Comparison of ENCODE assay signal across 12 mouse cellular contexts in the genomic region with DNA sequence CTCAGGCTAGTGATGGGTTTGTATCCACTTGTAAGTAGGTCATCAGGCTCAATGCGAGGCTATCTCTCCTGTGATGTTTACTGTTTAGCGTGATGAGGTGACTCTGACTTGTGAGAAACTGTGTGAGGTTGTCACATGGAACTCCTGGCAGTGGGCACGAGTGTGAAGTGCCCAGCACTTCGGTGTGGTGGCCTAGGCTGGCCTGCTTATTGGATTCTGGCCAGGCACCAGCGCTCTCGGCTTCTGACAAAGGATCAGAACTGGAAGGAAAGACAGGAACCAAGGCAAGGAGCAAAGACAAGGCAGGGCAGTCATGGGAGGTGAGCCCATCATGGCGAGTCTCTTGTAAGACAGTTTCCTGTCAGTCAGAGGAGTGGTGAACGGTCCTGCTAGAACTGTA. TPM values are rescaled to one million over a fixed set of nuclear protein-coding genes. Genes with fewer than 3 reads are reported as not detected.
DNase-seq lines count a peak whose midpoint lies in the region; ATAC-seq lines count a peak whose summit lies in the region.
"Had no signal": no experiment of that assay in that cellular context is flagged by ENCODE, and none has a peak within 500 bp of the region (broad histone marks: within the 10 kb centered on the region; RNA-seq: fewer than 3 reads in every experiment).

No protein-coding gene starts in this region.

- 63% methylated on average over 8 of the region's 8 CpGs for WGBS in forebrain, embryonic 14.5 days
- 82% methylated on average over 8 of the region's 8 CpGs for WGBS in forebrain, embryonic 12.5 days
- 43% methylated on average over 8 of the region's 8 CpGs for WGBS in forebrain, embryonic 16.5 days

- no peak overlapping the region for H3K9ac ChIP-seq in forebrain, embryonic 14.5 days (ENCODE audit: low read length)
- no peak overlapping the region for H3K9ac ChIP-seq in forebrain, embryonic 12.5 days
- no peak overlapping the region for H3K9ac ChIP-seq in forebrain, embryonic 16.5 days (replicated peaks; ENCODE audit: low read depth, low read length)
- H3K9ac ChIP-seq: liver, embryonic 15.5 days; midbrain, embryonic 15.5 days had no signal

- H3K4me3 ChIP-seq in forebrain, embryonic 14.5 days (ENCODE audit: low read depth, low read length), result no peak overlapping the region
- no peak overlapping the region for H3K4me3 ChIP-seq in forebrain, embryonic 12.5 days (replicated peaks)
- no peak overlapping the region for H3K4me3 ChIP-seq in forebrain, embryonic 16.5 days (replicated peaks; ENCODE audit: low read length)
- H3K4me3 ChIP-seq: gastrocnemius, adult 2 months; liver, embryonic 15.5 days; midbrain, embryonic 15.5 days had no signal

- no peak overlapping the region for H3K4me2 ChIP-seq in forebrain, embryonic 14.5 days (ENCODE audit: low read length)
- H3K4me2 ChIP-seq in forebrain, embryonic 12.5 days, result no peak overlapping the region
- H3K4me2 ChIP-seq in forebrain, embryonic 16.5 days (ENCODE audit: low read length), result no peak overlapping the region
- H3K4me2 ChIP-seq: liver, embryonic 15.5 days; midbrain, embryonic 15.5 days had no signal

- H3K9me3 ChIP-seq in forebrain, embryonic 14.5 days (replicated peaks; ENCODE audit: control insufficient read depth, low read length), result no peaks in the 10 kb centered on the region
- no peaks in the 10 kb centered on the region for H3K9me3 ChIP-seq in forebrain, embryonic 12.5 days
- no peaks in the 10 kb centered on the region for H3K9me3 ChIP-seq in forebrain, embryonic 16.5 days (ENCODE audit: control insufficient read depth, low read length)
- H3K9me3 ChIP-seq: liver, embryonic 15.5 days; midbrain, embryonic 15.5 days had no signal

- H3K4me1 ChIP-seq in forebrain, embryonic 14.5 days (ENCODE audit: control insufficient read depth, insufficient read depth, low read length), result peaks cover 14% of the 10 kb centered on the region; the same call in 1 of the 2 replicates
- H3K4me1 ChIP-seq in forebrain, embryonic 12.5 days, result peaks cover 12% of the 10 kb centered on the region
- peaks cover 16% of the 10 kb centered on the region for H3K4me1 ChIP-seq in forebrain, embryonic 16.5 days (replicated peaks; ENCODE audit: control insufficient read depth, insufficient read depth, low read length)
- H3K4me1 ChIP-seq: liver, embryonic 15.5 days had no signal

- H3K36me3 ChIP-seq in forebrain, embryonic 14.5 days (ENCODE audit: control insufficient read depth, insufficient read depth, low read length), result no peaks in the 10 kb centered on the region; the same call in 1 of the 2 replicates
- no peaks in the 10 kb centered on the region for H3K36me3 ChIP-seq in forebrain, embryonic 12.5 days (replicated peaks)
- peaks cover 8% of the 10 kb centered on the region for H3K36me3 ChIP-seq in forebrain, embryonic 16.5 days (ENCODE audit: control insufficient read depth, insufficient read depth)
- H3K36me3 ChIP-seq: liver, embryonic 15.5 days had no signal

- H3K27me3 ChIP-seq in forebrain, embryonic 14.5 days (replicated peaks; ENCODE audit: control insufficient read depth, insufficient read depth, low read length), result no peaks in the 10 kb centered on the region
- H3K27me3 ChIP-seq in forebrain, embryonic 12.5 days, result no peaks in the 10 kb centered on the region; the same call in 1 of the 2 replicates
- H3K27me3 ChIP-seq in forebrain, embryonic 16.5 days (replicated peaks; ENCODE audit: control insufficient read depth, insufficient read depth, low read length), result no peaks in the 10 kb centered on the region
- H3K27me3 ChIP-seq: liver, embryonic 15.5 days; midbrain, embryonic 15.5 days had no signal

- intact Hi-C loops in heart, postnatal 36 days (cut with DNase I), result no loop called here

- DNase-seq in forebrain, embryonic 14.5 days (ENCODE audit: low spot score), result peak; percentile 39
- peak; percentile 34 for DNase-seq in cerebellum, adult 11-12 months
- peak; percentile 9 to 13 for DNase-seq in heart, postnatal 36 days
- DNase-seq in kidney, adult 9 months, result no peak
- DNase-seq in gastrocnemius, postnatal 4 days (ENCODE audit: low spot score in 2 of 2), result no peak
- no peak for DNase-seq in thymus, postnatal 25 days
- DNase-seq: gastrocnemius, adult 2 months had no signal

- peak; percentile 35; the same call in 1 of the 2 replicates for ATAC-seq in forebrain, embryonic 14.5 days
- ATAC-seq in forebrain, embryonic 12.5 days (ENCODE audit: low FRiP score), result no peak
- ATAC-seq in forebrain, embryonic 16.5 days, result 0 out of 2 replicates have a peak, but pooled peaks have one; percentile 9
- ATAC-seq: midbrain, embryonic 15.5 days had no signal

- peak overlapping the region; percentile 66; the same call in 1 of the 2 replicates for H3K27ac ChIP-seq in forebrain, embryonic 14.5 days (ENCODE audit: low read depth, low read length)
- no peak overlapping the region for H3K27ac ChIP-seq in forebrain, embryonic 12.5 days
- H3K27ac ChIP-seq in forebrain, embryonic 16.5 days (ENCODE audit: low read length), result no peak overlapping the region
- H3K27ac ChIP-seq: liver, embryonic 15.5 days; macrophage had no signal

RNA-seq across cellular contexts. Expression of a gene that starts 26.1 kb away (rescaled TPM):
- 32.8 and 35.4 TPM in 2 replicates for polyA plus RNA-seq in forebrain, embryonic 14.5 days (2014; fragmentation: Nextera tagmentation; extraction: Ambion mirVana)
- polyA plus RNA-seq in forebrain, embryonic 12.5 days (2016; fragmentation: Nextera tagmentation; extraction: Ambion mirVana), result 17.1 and 20.0 TPM in 2 replicates
- polyA plus RNA-seq in forebrain, embryonic 16.5 days (2015; fragmentation: Nextera tagmentation; extraction: Ambion mirVana), result 26.9 and 30.1 TPM in 2 replicates
- 10 to 100 TPM; 16.8 to 19.3 TPM for total RNA-seq in heart, postnatal 36 days (2021)
- total RNA-seq in gastrocnemius, postnatal 4 days (2021), result 10 to 100 TPM; 23.2 to 24.5 TPM

Comparison
In these comparisons a context has a peak if more than half of its experiments do, and no peak if none do; other contexts are left out.
1. DNase-seq: peak in forebrain, embryonic 14.5 days (single experiment), cerebellum, adult 11-12 months (single experiment) and heart, postnatal 36 days (2 of 2); none in kidney, adult 9 months (single experiment), gastrocnemius, postnatal 4 days (0 of 2) and thymus, postnatal 25 days (single experiment).